Mouse (Mus musculus): Measurements from ENCODE around the gene Srbd1. TPM values are rescaled to one million over a fixed set of nuclear protein-coding genes. Genes with fewer than 3 reads are reported as not detected.

Gene Srbd1
- polyA plus RNA-seq, 1 experiment from 2014 or later = 8.4 TPM

- H3K4me2 ChIP-seq = no peak overlapping the region
- WGBS (ENCODE audit: insufficient replicate concordance) = 65% methylated on average over 5 of the region's 5 CpGs
- ATAC-seq (replicated peaks; ENCODE audit: insufficient number of reproducible peaks, low FRiP score, low TSS enrichment) = no peak
- H3K27me3 ChIP-seq (ENCODE audit: control insufficient read depth, insufficient read depth, low read length) = no peaks in the 10 kb centered on the region
- no peaks in the 10 kb centered on the region for H3K36me3 ChIP-seq (ENCODE audit: control insufficient read depth, insufficient read depth, low read length)
- no peak overlapping the region for H3K4me3 ChIP-seq (ENCODE audit: low read depth, low read length)
- H3K9ac ChIP-seq (ENCODE audit: low read depth, low read length) = no peak overlapping the region
- no peaks in the 10 kb centered on the region for H3K9me3 ChIP-seq (replicated peaks; ENCODE audit: control insufficient read depth, low read length)
- no peak overlapping the region for H3K27ac ChIP-seq (ENCODE audit: low read depth, low read length)
- H3K4me1 ChIP-seq (ENCODE audit: control insufficient read depth, insufficient read depth, low read length) = no peaks in the 10 kb centered on the region
Observed at GRCm38 (mm10) chr17:85975077-85975476, 169.9 kb downstream of the Srbd1 start.

- no peak overlapping the region for H3K4me3 ChIP-seq (ENCODE audit: low read depth, low read length)
- no peak overlapping the region for H3K4me2 ChIP-seq
- no peak overlapping the region for H3K27ac ChIP-seq (ENCODE audit: low read depth, low read length)
- no peaks in the 10 kb centered on the region for H3K36me3 ChIP-seq (ENCODE audit: control insufficient read depth, insufficient read depth, low read length)
- H3K4me1 ChIP-seq (ENCODE audit: control insufficient read depth, insufficient read depth, low read length) = no peaks in the 10 kb centered on the region
- ATAC-seq (replicated peaks; ENCODE audit: insufficient number of reproducible peaks, low FRiP score, low TSS enrichment) = no peak
- H3K9me3 ChIP-seq (replicated peaks; ENCODE audit: control insufficient read depth, low read length) = no peaks in the 10 kb centered on the region
- H3K27me3 ChIP-seq (ENCODE audit: control insufficient read depth, insufficient read depth, low read length) = no peaks in the 10 kb centered on the region
- no peak overlapping the region for H3K9ac ChIP-seq (ENCODE audit: low read depth, low read length)
- WGBS (ENCODE audit: insufficient replicate concordance) = 83% methylated on average over 8 of the region's 8 CpGs
Observed at GRCm38 (mm10) chr17:85974591-85974990, 170.4 kb downstream of the Srbd1 start.

GRCm38 (mm10) chr17:85971120-85971519, 173.9 kb downstream of the Srbd1 start:
- H3K36me3 ChIP-seq (ENCODE audit: control insufficient read depth, insufficient read depth, low read length) = no peaks in the 10 kb centered on the region
- H3K4me2 ChIP-seq = no peak overlapping the region
- no peaks in the 10 kb centered on the region for H3K4me1 ChIP-seq (ENCODE audit: control insufficient read depth, insufficient read depth, low read length)
- H3K9me3 ChIP-seq (replicated peaks; ENCODE audit: control insufficient read depth, low read length) = no peaks in the 10 kb centered on the region
- no peak overlapping the region for H3K4me3 ChIP-seq (ENCODE audit: low read depth, low read length)
- 40% methylated on average over 4 of the region's 4 CpGs for WGBS (ENCODE audit: insufficient replicate concordance)
- no peak overlapping the region for H3K27ac ChIP-seq (ENCODE audit: low read depth, low read length)
- H3K27me3 ChIP-seq (ENCODE audit: control insufficient read depth, insufficient read depth, low read length) = no peaks in the 10 kb centered on the region
- H3K9ac ChIP-seq (ENCODE audit: low read depth, low read length) = no peak overlapping the region
- no peak for ATAC-seq (replicated peaks; ENCODE audit: insufficient number of reproducible peaks, low FRiP score, low TSS enrichment)

- WGBS (ENCODE audit: insufficient replicate concordance) = 62% methylated on average over 6 of the region's 6 CpGs
- Histone ChIP-seq H3K4me1 (ENCODE audit: control insufficient read depth, insufficient read depth, low read length) (no peaks in the 10 kb centered on the region), H3K9me3 (replicated peaks; ENCODE audit: control insufficient read depth, low read length) (no peaks in the 10 kb centered on the region), H3K9ac (ENCODE audit: low read depth, low read length) (no peak overlapping the region), H3K4me2 (no peak overlapping the region), H3K27me3 (ENCODE audit: control insufficient read depth, insufficient read depth, low read length) (no peaks in the 10 kb centered on the region), H3K36me3 (ENCODE audit: control insufficient read depth, insufficient read depth, low read length) (no peaks in the 10 kb centered on the region), H3K27ac (ENCODE audit: low read depth, low read length) (no peak overlapping the region), H3K4me3 (ENCODE audit: low read depth, low read length) (no peak overlapping the region)
- no peak for ATAC-seq (replicated peaks; ENCODE audit: insufficient number of reproducible peaks, low FRiP score, low TSS enrichment)
Observed at GRCm38 (mm10) chr17:85961653-85962052, 183.3 kb downstream of the Srbd1 start.

GRCm38 (mm10) chr17:85951771-85952170, 193.2 kb downstream of the Srbd1 start:
- Histone ChIP-seq H3K4me1 (ENCODE audit: control insufficient read depth, insufficient read depth, low read length) (no peaks in the 10 kb centered on the region), H3K36me3 (ENCODE audit: control insufficient read depth, insufficient read depth, low read length) (no peaks in the 10 kb centered on the region), H3K4me3 (ENCODE audit: low read depth, low read length) (no peak overlapping the region), H3K9ac (ENCODE audit: low read depth, low read length) (no peak overlapping the region), H3K4me2 (no peak overlapping the region), H3K27ac (ENCODE audit: low read depth, low read length) (no peak overlapping the region), H3K27me3 (ENCODE audit: control insufficient read depth, insufficient read depth, low read length) (peaks cover 8% of the 10 kb centered on the region), H3K9me3 (replicated peaks; ENCODE audit: control insufficient read depth, low read length) (no peaks in the 10 kb centered on the region)
- ATAC-seq (replicated peaks; ENCODE audit: insufficient number of reproducible peaks, low FRiP score, low TSS enrichment) = no peak
- WGBS (ENCODE audit: insufficient replicate concordance) = 74% methylated on average over 2 of the region's 2 CpGs

GRCm38 (mm10) chr17:85949919-85950505, 195.0 kb downstream of the Srbd1 start:
- H3K4me2 ChIP-seq = no peak overlapping the region
- H3K27ac ChIP-seq (ENCODE audit: low read depth, low read length) = no peak overlapping the region
- WGBS (ENCODE audit: insufficient replicate concordance) = 65% methylated on average over 14 of the region's 14 CpGs
- no peak overlapping the region for H3K9ac ChIP-seq (ENCODE audit: low read depth, low read length)
- H3K9me3 ChIP-seq (replicated peaks; ENCODE audit: control insufficient read depth, low read length) = no peaks in the 10 kb centered on the region
- H3K4me3 ChIP-seq (ENCODE audit: low read depth, low read length) = no peak overlapping the region
- ATAC-seq (replicated peaks; ENCODE audit: insufficient number of reproducible peaks, low FRiP score, low TSS enrichment) = no peak
- no peaks in the 10 kb centered on the region for H3K36me3 ChIP-seq (ENCODE audit: control insufficient read depth, insufficient read depth, low read length)
- peaks cover 2% of the 10 kb centered on the region; the same call in 1 of the 2 replicates for H3K4me1 ChIP-seq (ENCODE audit: control insufficient read depth, insufficient read depth, low read length)
- peaks cover 8% of the 10 kb centered on the region for H3K27me3 ChIP-seq (ENCODE audit: control insufficient read depth, insufficient read depth, low read length)

GRCm38 (mm10) chr17:85948911-85949909, 195.8 kb downstream of the Srbd1 start:
- no peak overlapping the region for H3K4me3 ChIP-seq (ENCODE audit: low read depth, low read length)
- WGBS (ENCODE audit: insufficient replicate concordance) = 70% methylated on average over 11 of the region's 11 CpGs
- H3K9me3 ChIP-seq (replicated peaks; ENCODE audit: control insufficient read depth, low read length) = no peaks in the 10 kb centered on the region
- peaks cover 8% of the 10 kb centered on the region for H3K27me3 ChIP-seq (ENCODE audit: control insufficient read depth, insufficient read depth, low read length)
- H3K36me3 ChIP-seq (ENCODE audit: control insufficient read depth, insufficient read depth, low read length) = no peaks in the 10 kb centered on the region
- no peak overlapping the region for H3K27ac ChIP-seq (ENCODE audit: low read depth, low read length)
- no peak for ATAC-seq (replicated peaks; ENCODE audit: insufficient number of reproducible peaks, low FRiP score, low TSS enrichment)
- H3K9ac ChIP-seq (ENCODE audit: low read depth, low read length) = no peak overlapping the region
- H3K4me1 ChIP-seq (ENCODE audit: control insufficient read depth, insufficient read depth, low read length) = peaks cover 3% of the 10 kb centered on the region; the same call in 1 of the 2 replicates
- H3K4me2 ChIP-seq = no peak overlapping the region

GRCm38 (mm10) chr17:85944726-85945125, 200.2 kb downstream of the Srbd1 start:
- no peak for ATAC-seq (replicated peaks; ENCODE audit: insufficient number of reproducible peaks, low FRiP score, low TSS enrichment)
- Histone ChIP-seq H3K9me3 (replicated peaks; ENCODE audit: control insufficient read depth, low read length) (no peaks in the 10 kb centered on the region), H3K27ac (ENCODE audit: low read depth, low read length) (no peak overlapping the region), H3K36me3 (ENCODE audit: control insufficient read depth, insufficient read depth, low read length) (no peaks in the 10 kb centered on the region), H3K4me3 (ENCODE audit: low read depth, low read length) (no peak overlapping the region), H3K27me3 (ENCODE audit: control insufficient read depth, insufficient read depth, low read length) (peaks cover 12% of the 10 kb centered on the region), H3K4me1 (ENCODE audit: control insufficient read depth, insufficient read depth, low read length) (peaks cover 3% of the 10 kb centered on the region; the same call in 1 of the 2 replicates), H3K4me2 (no peak overlapping the region), H3K9ac (ENCODE audit: low read depth, low read length) (no peak overlapping the region)
- 84% methylated on average over 4 of the region's 4 CpGs for WGBS (ENCODE audit: insufficient replicate concordance)
